15 mouse cellular contexts compared by ENCODE assay signal in genomic region chr10:3408036-3408661, GRCm38 (mm10). TPM values are rescaled to one million over a fixed set of nuclear protein-coding genes. Genes with fewer than 3 reads are reported as not detected.
DNase-seq lines count a peak whose midpoint lies in the region; ATAC-seq and TF ChIP-seq lines count a peak whose summit lies in the region.
"Had no signal": no experiment of that assay in that cellular context is flagged by ENCODE, and none has a peak within 500 bp of the region (broad histone marks: within the 10 kb centered on the region; RNA-seq: fewer than 3 reads in every experiment).

No protein-coding gene starts in this region.

- H3K9me3 ChIP-seq in kidney, embryonic 15.5 days (replicated peaks), result no peaks in the 10 kb centered on the region
- H3K9me3 ChIP-seq in neural tube, embryonic 13.5 days, result no peaks in the 10 kb centered on the region
- H3K9me3 ChIP-seq: forebrain, embryonic 10.5 days; midbrain, embryonic 15.5 days had no signal

- TF ChIP-seq CTCF in gastrocnemius, adult 2 months (IDR thresholded peaks at IDR 0.05), result no peak

- H3K4me3 ChIP-seq in gastrocnemius, adult 2 months, result peak overlapping the region; percentile 30; the same call in 1 of the 2 replicates
- no peak overlapping the region for H3K4me3 ChIP-seq in kidney, embryonic 15.5 days (replicated peaks)
- no peak overlapping the region for H3K4me3 ChIP-seq in neural tube, embryonic 13.5 days
- H3K4me3 ChIP-seq: forebrain, embryonic 10.5 days; midbrain, embryonic 15.5 days had no signal

- no peaks in the 10 kb centered on the region; the same call in 1 of the 2 replicates for H3K4me1 ChIP-seq in kidney, embryonic 15.5 days
- peaks cover 26% of the 10 kb centered on the region for H3K4me1 ChIP-seq in neural tube, embryonic 13.5 days (replicated peaks)
- H3K4me1 ChIP-seq: forebrain, embryonic 10.5 days had no signal

- H3K4me2 ChIP-seq in kidney, embryonic 15.5 days, result no peak overlapping the region
- H3K4me2 ChIP-seq in neural tube, embryonic 13.5 days, result no peak overlapping the region
- H3K4me2 ChIP-seq: midbrain, embryonic 15.5 days had no signal

- peak; percentile 60 for DNase-seq in gastrocnemius, adult 2 months
- no peak for DNase-seq in gastrocnemius, postnatal 10 days
- peak; percentile 13 for DNase-seq in kidney, adult 9 months
- DNase-seq in kidney, postnatal 10 days, result peak; percentile 21
- no peak for DNase-seq in left cerebral cortex, postnatal 36 days (ENCODE audit: low spot score in 2 of 2)
- no peak for DNase-seq in cerebellum, adult 18-20 months
- DNase-seq: cerebellum, adult 11 months; heart, postnatal 4 days; layer of hippocampus, adult 9-11 months; liver, postnatal 0 days had no signal

- WGBS in kidney, embryonic 15.5 days, result 58% methylated on average over 6 of the region's 6 CpGs
- WGBS in neural tube, embryonic 13.5 days, result 55% methylated on average over 6 of the region's 6 CpGs

- H3K9ac ChIP-seq in kidney, embryonic 15.5 days, result no peak overlapping the region
- H3K9ac ChIP-seq in neural tube, embryonic 13.5 days, result no peak overlapping the region
- H3K9ac ChIP-seq: liver, postnatal 0 days; midbrain, embryonic 15.5 days had no signal

- no peak; the same call in 1 of the 2 replicates for ATAC-seq in kidney, embryonic 15.5 days (replicated peaks; ENCODE audit: low FRiP score)
- ATAC-seq in neural tube, embryonic 13.5 days (ENCODE audit: low read depth), result peak; percentile 82
- ATAC-seq: liver, postnatal 0 days had no signal

- peak overlapping the region; percentile 84 for H3K27ac ChIP-seq in gastrocnemius, adult 2 months
- H3K27ac ChIP-seq in kidney, embryonic 15.5 days, result no peak overlapping the region
- H3K27ac ChIP-seq in neural tube, embryonic 13.5 days (replicated peaks), result no peak overlapping the region
- H3K27ac ChIP-seq: forebrain, embryonic 10.5 days; midbrain, embryonic 15.5 days; stomach, postnatal 0 days had no signal

- H3K36me3 ChIP-seq in kidney, embryonic 15.5 days, result no peaks in the 10 kb centered on the region
- H3K36me3 ChIP-seq in neural tube, embryonic 13.5 days, result no peaks in the 10 kb centered on the region
- H3K36me3 ChIP-seq: forebrain, embryonic 10.5 days; midbrain, embryonic 15.5 days had no signal

- no peaks in the 10 kb centered on the region for H3K27me3 ChIP-seq in kidney, embryonic 15.5 days
- no peaks in the 10 kb centered on the region for H3K27me3 ChIP-seq in neural tube, embryonic 13.5 days
- H3K27me3 ChIP-seq: midbrain, embryonic 15.5 days had no signal

- intact Hi-C loops in gastrocnemius, adult 2 months (cut with DNase I), result loop anchor here (1.0 kb wide), 1 partner anchor 14 kb away; no protein-coding TSS in a partner anchor
- intact Hi-C loops in left cerebral cortex, postnatal 36 days (cut with DNase I), result no loop called here

RNA-seq across cellular contexts. Expression of gene Ppp1r14c, which starts 42.3 kb away (rescaled TPM):
- total RNA-seq in gastrocnemius, adult 2 months (2021), result 10 to 100 TPM; 78.5 to 82.6 TPM
- 100 to 1,000 TPM; 102 to 106 TPM for total RNA-seq in gastrocnemius, postnatal 10 days (2021)
- 5.2 and 6.9 TPM in 2 replicates for polyA plus RNA-seq in kidney, embryonic 15.5 days (2015; fragmentation: Nextera tagmentation; extraction: Ambion mirVana)
- polyA plus RNA-seq in neural tube, embryonic 13.5 days (2015; fragmentation: Nextera tagmentation; extraction: Ambion mirVana), result 42.2 and 47.1 TPM in 2 replicates
- total RNA-seq in left cerebral cortex, postnatal 36 days (2021), result 10 to 100 TPM; 14.6 to 16.0 TPM

Comparison
In these comparisons a context has a peak if more than half of its experiments do, and no peak if none do; other contexts are left out.
1. DNase-seq: peak in gastrocnemius, adult 2 months (single experiment), kidney, adult 9 months (single experiment) and kidney, postnatal 10 days (single experiment); none in gastrocnemius, postnatal 10 days (single experiment), left cerebral cortex, postnatal 36 days (0 of 2) and cerebellum, adult 18-20 months (0 of 2).
2. RNA of gene Ppp1r14c, which starts 42.3 kb away (total RNA-seq): 102 to 106 TPM in gastrocnemius, postnatal 10 days and 78.5 to 82.6 TPM in gastrocnemius, adult 2 months; 14.6 to 16.0 TPM in left cerebral cortex, postnatal 36 days; every median in the first group is over 4 times any median in the second.